Mouse (Mus musculus): ENCODE data around the gene Ddx49. TPM values are rescaled to one million over a fixed set of nuclear protein-coding genes. Genes with fewer than 3 reads are reported as not detected.

Ddx49 gene
- total and polyA plus RNA-seq, 3 experiments: 64.9 to 98.4 (median 77.3) TPM

GRCm38 (mm10) chr8:70267674-70268073 is 34.6 kb downstream of the Ddx49 start:
- dilution Hi-C loops (cut with MboI; ENCODE audit: extremely low pct_ligation_motif_present, extremely low pct_unique_long_range_greater_than_20kb, low sequenced_read_pairs): no loop called here
- H3K9ac ChIP-seq (ENCODE audit: insufficient read depth, low read depth): no peak overlapping the region
- in situ Hi-C loops (cut with MboI; ENCODE audit: low pct_ligation_motif_present, low pct_unique_long_range_greater_than_20kb, low sequenced_read_pairs): no loop called here
- H3K4me1 ChIP-seq (ENCODE audit: control insufficient read depth in 1 of 2, insufficient read depth in 2 of 2): peaks cover 13 to 17% of the 10 kb centered on the region in 2 experiments
- no peaks in the 10 kb centered on the region for H3K79me2 ChIP-seq (replicated peaks; ENCODE audit: control insufficient read depth, extremely low read depth, insufficient read depth, poor library complexity, severe bottlenecking)
- H3K4me2 ChIP-seq (ENCODE audit: insufficient read depth, low read depth, poor library complexity, severe bottlenecking): no peak overlapping the region
- H3K27ac ChIP-seq (ENCODE audit: insufficient read depth, low read depth): no peak overlapping the region
- DNase-seq (ENCODE audit: extremely low read depth): no peak
- H3K27me3 ChIP-seq (replicated peaks): no peaks in the 10 kb centered on the region
- H3K9me3 ChIP-seq (replicated peaks; ENCODE audit: low read length): no peaks in the 10 kb centered on the region
- TF ChIP-seq ZMIZ1 (IDR thresholded peaks at IDR 0.05; ENCODE audit: low read depth, low read length) (no peak), JUN (IDR thresholded peaks at IDR 0.05; ENCODE audit: insufficient read depth, low read depth, low read length) (no peak), CHD1 (IDR thresholded peaks at IDR 0.05; ENCODE audit: low read depth, low read length) (no peak), RCOR1 (conservative IDR thresholded peaks at IDR 0.05; ENCODE audit: low read depth, low read length) (no peak), RAD21 (IDR thresholded peaks at IDR 0.05; ENCODE audit: low read depth, low read length) (no peak), TBP (conservative IDR thresholded peaks at IDR 0.05; ENCODE audit: low read depth, low read length) (no peak), MAFK (IDR thresholded peaks at IDR 0.05; ENCODE audit: insufficient replicate concordance, low read length) (no peak)
- no peak overlapping the region for H3K4me3 ChIP-seq (replicated peaks in 1 of 3; ENCODE audit: low read depth in 2 of 3, low read length in 2 of 3, poor library complexity in 1 of 3)
- peaks cover 16 to 58% of the 10 kb centered on the region in 2 experiments for H3K36me3 ChIP-seq (replicated peaks in 1 of 2; ENCODE audit: control insufficient read depth in 1 of 2, insufficient read depth in 1 of 2, low read length in 1 of 2)

GRCm38 (mm10) chr8:70259043-70259442 is 43.2 kb downstream of the Ddx49 start:
- Histone ChIP-seq H3K79me2 (replicated peaks; ENCODE audit: control insufficient read depth, extremely low read depth, insufficient read depth, poor library complexity, severe bottlenecking) (no peaks in the 10 kb centered on the region), H3K27me3 (replicated peaks) (no peaks in the 10 kb centered on the region), H3K27ac (ENCODE audit: insufficient read depth, low read depth) (no peak overlapping the region), H3K4me2 (ENCODE audit: insufficient read depth, low read depth, poor library complexity, severe bottlenecking) (no peak overlapping the region), H3K9me3 (replicated peaks; ENCODE audit: low read length) (no peaks in the 10 kb centered on the region), H3K4me3 (replicated peaks in 1 of 3; ENCODE audit: low read depth in 2 of 3, low read length in 2 of 3, poor library complexity in 1 of 3) (no peak overlapping the region), H3K4me1 (ENCODE audit: control insufficient read depth in 1 of 2, insufficient read depth in 2 of 2) (0 out of 4 replicates have a peak, but pooled peaks cover 0 to 2% of the 10 kb centered on the region in 2 experiments), H3K36me3 (replicated peaks in 1 of 2; ENCODE audit: control insufficient read depth in 1 of 2, insufficient read depth in 1 of 2, low read length in 1 of 2) (peaks cover 86 to 98% of the 10 kb centered on the region in 2 experiments), H3K9ac (ENCODE audit: insufficient read depth, low read depth) (no peak overlapping the region)
- in situ Hi-C loops (cut with MboI; ENCODE audit: low pct_ligation_motif_present, low pct_unique_long_range_greater_than_20kb, low sequenced_read_pairs): no loop called here
- TF ChIP-seq GABPA (IDR thresholded peaks at IDR 0.05; ENCODE audit: insufficient replicate concordance, low read depth, low read length) (no peak), MYC (IDR thresholded peaks at IDR 0.05; ENCODE audit: low read depth, low read length) (no peak), UBTF (IDR thresholded peaks at IDR 0.05; ENCODE audit: low read depth, low read length) (no peak), RCOR1 (conservative IDR thresholded peaks at IDR 0.05; ENCODE audit: low read depth, low read length) (no peak), ZMIZ1 (IDR thresholded peaks at IDR 0.05; ENCODE audit: low read depth, low read length) (no peak), MXI1 (IDR thresholded peaks at IDR 0.05; ENCODE audit: low read depth, low read length) (no peak)
- DNase-seq (ENCODE audit: extremely low read depth): no peak
- dilution Hi-C loops (cut with MboI; ENCODE audit: extremely low pct_ligation_motif_present, extremely low pct_unique_long_range_greater_than_20kb, low sequenced_read_pairs): no loop called here

DNA sequence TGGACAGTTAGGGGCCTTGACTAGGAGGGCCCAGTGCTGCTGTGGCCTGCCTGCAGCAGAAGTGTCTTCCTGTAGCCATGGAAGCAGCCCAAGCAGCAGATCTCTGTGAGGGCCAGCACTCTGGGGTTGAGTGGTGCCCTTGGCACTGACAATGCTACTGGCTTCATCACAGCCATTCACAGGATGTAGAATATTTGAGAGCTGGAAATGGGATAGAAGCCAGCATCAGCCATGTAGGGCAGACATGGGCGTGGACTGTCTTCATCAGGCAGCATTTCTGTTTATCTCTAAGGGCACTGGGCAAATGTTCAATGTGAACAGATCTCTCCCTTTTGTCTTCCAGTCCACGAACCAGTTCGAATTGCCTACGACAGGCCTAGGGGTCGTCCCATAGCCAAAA is 43.7 kb downstream of the Ddx49 start:
- H3K4me3 ChIP-seq (replicated peaks in 1 of 3; ENCODE audit: low read depth in 2 of 3, low read length in 2 of 3, poor library complexity in 1 of 3): no peak overlapping the region
- TF ChIP-seq IRF4 (IDR thresholded peaks at IDR 0.05; ENCODE audit: low read depth, low read length) (no peak), MAFK (IDR thresholded peaks at IDR 0.05; ENCODE audit: insufficient replicate concordance, low read length) (no peak)
- dilution Hi-C loops (cut with MboI; ENCODE audit: extremely low pct_ligation_motif_present, extremely low pct_unique_long_range_greater_than_20kb, low sequenced_read_pairs) (no loop called here), in situ Hi-C loops (cut with MboI; ENCODE audit: low pct_ligation_motif_present, low pct_unique_long_range_greater_than_20kb, low sequenced_read_pairs) (no loop called here)
- no peak overlapping the region for H3K4me2 ChIP-seq (ENCODE audit: insufficient read depth, low read depth, poor library complexity, severe bottlenecking)
- H3K27me3 ChIP-seq (replicated peaks): no peaks in the 10 kb centered on the region
- DNase-seq (ENCODE audit: extremely low read depth): no peak
- H3K36me3 ChIP-seq (replicated peaks in 1 of 2; ENCODE audit: control insufficient read depth in 1 of 2, insufficient read depth in 1 of 2, low read length in 1 of 2): peaks cover 86 to 98% of the 10 kb centered on the region in 2 experiments
- 0 out of 4 replicates have a peak, but pooled peaks cover 0 to 2% of the 10 kb centered on the region in 2 experiments for H3K4me1 ChIP-seq (ENCODE audit: control insufficient read depth in 1 of 2, insufficient read depth in 2 of 2)
- no peaks in the 10 kb centered on the region for H3K9me3 ChIP-seq (replicated peaks; ENCODE audit: low read length)
- H3K79me2 ChIP-seq (replicated peaks; ENCODE audit: control insufficient read depth, extremely low read depth, insufficient read depth, poor library complexity, severe bottlenecking): no peaks in the 10 kb centered on the region
- H3K9ac ChIP-seq (ENCODE audit: insufficient read depth, low read depth): no peak overlapping the region
- no peak overlapping the region for H3K27ac ChIP-seq (ENCODE audit: insufficient read depth, low read depth)
